Mouse (Mus musculus) thymus, adult 2 months (tissue): ENCODE results near the gene Fgf11.

Experiments used
- CTCF ChIP-seq: fragments of 200-500 bp; IDR thresholded peaks from 2 replicates; pipeline ENCODE4 v1.5.1; 2012; ENCODE audit warnings: mild to moderate bottlenecking, control low read depth, low read length, moderate library complexity, borderline replicate concordance; ENCODE audit not compliant: control insufficient read depth, poor library complexity, insufficient read depth; ENCODE audit errors: extremely low read depth
- POLR2A ChIP-seq: fragments of 200-500 bp; IDR thresholded peaks from 2 replicates; pipeline ENCODE4 v1.6.1; 2012; ENCODE audit warnings: mild to moderate bottlenecking, low read length, control low read depth, moderate library complexity; ENCODE audit not compliant: control insufficient read depth, poor library complexity, insufficient read depth; ENCODE audit errors: extremely low read depth

- TF ChIP-seq CTCF = no peak
- no peak for TF ChIP-seq POLR2A
Observed at GRCm38 (mm10) chr11:69800392-69801197, 1.1 kb downstream of the Fgf11 start.
